Mouse (Mus musculus) MEL-GATA-1-ER (cell line): ENCODE results near the gene Tsen2.

Experiments
- DNase-seq: peaks from one replicate; pipeline ENCODE4 v3.0.0-alpha.2; 2012; ENCODE audit warnings: low read depth; ENCODE audit errors: extremely low read depth

Gene Tsen2

GRCm38 (mm10) chr6:115595667-115596066 is 51.2 kb downstream of the Tsen2 start:
- no peak for DNase-seq

GRCm38 (mm10) chr6:115601322-115601714 is 56.9 kb downstream of the Tsen2 start:
- no peak for DNase-seq

DNA sequence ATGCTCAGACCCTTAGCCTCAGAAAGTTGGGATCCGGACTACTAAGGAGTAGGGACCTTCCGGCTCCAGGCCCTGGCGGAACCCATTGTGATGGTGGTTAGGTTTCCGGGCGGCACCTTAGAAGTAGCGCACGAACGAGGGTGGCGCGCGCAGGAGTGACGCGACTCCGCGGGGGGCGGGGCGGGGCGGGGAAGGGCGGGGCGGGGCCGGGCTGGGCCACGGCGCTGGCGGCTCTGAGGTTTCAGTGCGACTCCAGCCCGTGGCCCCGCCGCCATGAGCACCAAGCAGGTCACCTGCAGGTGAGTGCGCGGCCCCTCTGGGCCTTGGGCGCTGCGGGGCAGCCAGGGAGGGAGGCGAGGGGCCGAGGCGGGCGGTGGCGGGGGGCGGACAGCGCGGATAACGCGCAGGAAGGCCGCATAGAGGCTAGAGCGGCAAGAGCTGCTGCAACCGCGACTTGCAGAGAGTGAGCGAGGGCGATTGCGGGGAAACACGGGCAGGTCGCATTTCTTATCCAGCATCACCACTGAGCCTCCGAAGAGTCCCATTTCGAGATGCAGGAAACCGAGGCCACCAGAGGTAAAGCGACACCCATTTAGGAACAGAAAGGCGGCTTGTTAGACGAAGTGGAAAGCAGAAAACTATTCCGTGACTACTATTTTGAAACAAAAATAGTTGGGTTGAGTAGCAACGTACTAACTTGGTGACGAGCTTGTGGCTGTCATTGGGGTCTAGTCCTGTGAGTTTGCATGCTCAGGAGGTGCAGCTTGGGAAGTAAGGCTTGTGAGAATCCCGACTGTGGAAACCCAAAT is 57.5 kb downstream of the Tsen2 start, which contains the start of gene Mkrn2:
Mkrn2 (plus strand) TSS at position 188 of the 809 bp plus-strand sequence.
- peak; percentile 71 for DNase-seq

GRCm38 (mm10) chr6:115606461-115606860 is 62.0 kb downstream of the Tsen2 start:
- DNase-seq = no peak

GRCm38 (mm10) chr6:115607429-115607828 is 63.0 kb downstream of the Tsen2 start:
- no peak for DNase-seq

GRCm38 (mm10) chr6:115609121-115609520 is 64.7 kb downstream of the Tsen2 start:
- DNase-seq = no peak

DNA sequence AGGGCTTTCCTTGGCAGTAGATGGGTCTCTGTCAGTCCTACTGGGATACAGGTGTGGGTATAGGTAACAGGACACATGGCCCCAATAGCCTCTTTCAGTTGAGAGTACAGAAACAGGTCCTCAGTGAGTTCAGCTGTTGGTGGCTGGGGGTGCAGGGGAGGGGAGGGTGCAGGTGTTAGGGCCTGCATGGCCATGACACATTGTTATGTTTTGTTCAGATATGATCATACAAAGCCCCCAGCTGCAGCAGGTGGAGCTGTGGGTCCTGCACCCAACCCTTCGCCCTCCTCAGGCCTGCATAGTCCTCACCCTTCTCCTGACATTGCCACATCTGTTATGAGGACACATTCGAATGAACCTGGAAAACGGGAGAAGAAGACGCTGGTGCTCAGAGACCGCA is 65.8 kb downstream of the Tsen2 start:
- no peak for DNase-seq

- no peak for DNase-seq
These were observed 69.3 kb downstream of the Tsen2 start for GRCm38 (mm10) chr6:115613793-115614192.

- DNase-seq = no peak
These were observed 71.5 kb downstream of the Tsen2 start for GRCm38 (mm10) chr6:115615983-115616382.

GRCm38 (mm10) chr6:115619818-115620217 is 75.4 kb downstream of the Tsen2 start:
- DNase-seq = no peak

GRCm38 (mm10) chr6:115620942-115621341 is 76.5 kb downstream of the Tsen2 start:
- no peak for DNase-seq

- no peak for DNase-seq
These were observed 81.7 kb downstream of the Tsen2 start for GRCm38 (mm10) chr6:115626121-115626520.
